Mouse (Mus musculus): ENCODE data around the gene Inpp5e.

GRCm38 (mm10) chr2:26402265-26402664 lies 6.7 kb downstream of the Inpp5e start:
- TF ChIP-seq CTCF (IDR thresholded peaks at IDR 0.05; ENCODE audit: control insufficient read depth, insufficient read depth, insufficient replicate concordance, low read depth, low read length) (no peak), POLR2A (IDR thresholded peaks at IDR 0.05; ENCODE audit: control insufficient read depth, low read depth, low read length) (no peak)
